Mouse (Mus musculus) hindbrain, embryonic 11.5 days (tissue): ENCODE data around the gene Frmd4a. TPM values are rescaled to one million over a fixed set of nuclear protein-coding genes. Genes with fewer than 3 reads are reported as not detected.

Experiments used
- ATAC-seq: fragments of 200-750 bp; cut with Nextera tagmentation; 2 replicates; pipeline ENCODE4 v1.8.0; 2017; ENCODE audit warnings: mild to moderate bottlenecking, moderate TSS enrichment, moderate library complexity; ENCODE audit not compliant: low FRiP score
- DNase-seq: peaks from one replicate; pipeline ENCODE4 v3.0.0-alpha.2; 2015; ENCODE audit warnings: low spot score
- H3K27ac ChIP-seq: fragments of 300-500 bp; sonication (generic); 2 replicates; pipeline ENCODE4 v1.5.1; 2014; ENCODE audit warnings: mild to moderate bottlenecking, low read depth, low read length
- H3K27me3 ChIP-seq: fragments of 300-500 bp; sonication (generic); 2 replicates; pipeline ENCODE4 v1.6.1; 2014; ENCODE audit warnings: mild to moderate bottlenecking, low read length, moderate library complexity, mixed read lengths; ENCODE audit not compliant: control insufficient read depth, insufficient read depth
- H3K36me3 ChIP-seq: fragments of 300-500 bp; sonication (generic); 2 replicates; pipeline ENCODE4 v1.6.1; 2014; ENCODE audit warnings: mild to moderate bottlenecking, low read length, moderate library complexity, mixed read lengths; ENCODE audit not compliant: control insufficient read depth, insufficient read depth
- H3K4me1 ChIP-seq: fragments of 300-500 bp; sonication (generic); replicated peaks from 2 replicates; pipeline ENCODE4 v1.6.1; 2014; ENCODE audit warnings: low read length, mixed read lengths; ENCODE audit not compliant: control insufficient read depth, insufficient read depth
- H3K4me2 ChIP-seq: fragments of 300-500 bp; sonication (generic); replicated peaks from 2 replicates; pipeline ENCODE4 v1.6.1; 2014; ENCODE audit warnings: mild to moderate bottlenecking, low read depth, low read length
- H3K4me3 ChIP-seq: fragments of 300-500 bp; sonication (generic); 2 replicates; pipeline ENCODE4 v1.5.1; 2014; ENCODE audit warnings: low read depth, low read length
- H3K9ac ChIP-seq: fragments of 300-500 bp; sonication (generic); 2 replicates; pipeline ENCODE4 v1.6.1; 2014; ENCODE audit warnings: low read depth, low read length
- H3K9me3 ChIP-seq: fragments of 300-500 bp; sonication (generic); 2 replicates; pipeline ENCODE4 v1.6.1; 2016; ENCODE audit warnings: low read length; ENCODE audit not compliant: control insufficient read depth
- WGBS: fragments of 180-500 bp; shearing (Covaris S2); extraction: QIAGEN DNeasy Blood & Tissue Kit; methylation state at CpG from one replicate; pipeline ENCODE4 v1.1.7; 2014; 5-methylcytosine and 5-hydroxymethylcytosine counted together
- polyA plus RNA-seq: library from polyadenylated mRNA; unstranded; fragments of >200 nt; fragmentation: Nextera tagmentation; extraction: Ambion mirVana; gene quantifications from 2 replicates; pipeline ENCODE4 v1.2.1, GENCODE M21; 2014

Frmd4a gene
- polyA plus RNA-seq, 1 experiment from 2014 or later, result 72.7 TPM

DNA sequence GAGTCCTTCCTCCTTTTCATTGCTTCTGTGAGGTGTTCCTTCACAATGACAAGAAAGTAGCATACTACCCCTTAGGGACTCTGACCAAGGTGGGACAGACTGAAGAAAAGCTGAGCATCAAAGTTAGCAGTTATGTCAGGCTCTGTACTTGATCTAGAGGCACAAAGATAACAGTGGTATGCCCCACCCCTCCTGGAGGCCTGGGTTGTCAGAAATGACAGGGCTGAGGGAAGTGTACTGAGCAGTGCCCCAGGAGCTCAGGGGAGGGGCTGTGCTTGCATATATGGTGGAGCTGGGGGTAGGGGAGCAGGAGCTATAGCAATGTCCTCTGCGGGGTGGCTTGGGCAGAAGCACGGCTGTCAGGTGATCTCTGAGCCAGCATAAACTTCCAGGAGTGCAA lies 477.0 kb downstream of the Frmd4a start:
- ATAC-seq (no peak), DNase-seq (no peak)
- Histone ChIP-seq H3K4me1 (no peaks in the 10 kb centered on the region; the same call in 1 of the 2 replicates), H3K4me2 (no peak overlapping the region), H3K9ac (no peak overlapping the region), H3K4me3 (no peak overlapping the region), H3K36me3 (no peaks in the 10 kb centered on the region), H3K27ac (no peak overlapping the region), H3K27me3 (no peaks in the 10 kb centered on the region), H3K9me3 (no peaks in the 10 kb centered on the region)
- WGBS, result 94% methylated on average over 2 of the region's 2 CpGs

DNA sequence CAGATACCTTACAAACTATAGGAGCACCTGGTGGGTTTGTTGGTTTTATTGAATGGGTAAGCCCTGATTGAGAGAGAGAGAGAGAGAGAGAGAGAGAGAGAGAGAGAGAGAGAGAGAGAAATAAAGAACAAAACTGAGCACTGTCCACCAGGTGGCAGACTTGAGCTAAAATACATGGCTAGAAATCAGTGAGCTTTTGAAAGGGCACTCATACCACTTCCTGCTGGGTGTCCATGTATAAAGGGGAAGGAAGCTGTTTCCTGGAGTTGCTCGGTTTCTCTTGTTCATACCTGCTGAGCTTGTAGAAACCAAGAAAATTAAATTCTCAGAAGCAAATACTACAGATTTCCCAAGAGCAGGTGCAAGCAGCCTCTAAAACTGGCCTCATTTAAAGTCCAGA lies 481.7 kb downstream of the Frmd4a start:
- Histone ChIP-seq H3K9me3 (no peaks in the 10 kb centered on the region), H3K4me3 (no peak overlapping the region), H3K27ac (no peak overlapping the region), H3K4me2 (no peak overlapping the region), H3K36me3 (no peaks in the 10 kb centered on the region), H3K9ac (no peak overlapping the region), H3K27me3 (no peaks in the 10 kb centered on the region), H3K4me1 (no peaks in the 10 kb centered on the region)
- 10% methylated on average over 1 of the region's 1 CpGs for WGBS
- ATAC-seq (no peak), DNase-seq (peak; percentile 83)

DNA sequence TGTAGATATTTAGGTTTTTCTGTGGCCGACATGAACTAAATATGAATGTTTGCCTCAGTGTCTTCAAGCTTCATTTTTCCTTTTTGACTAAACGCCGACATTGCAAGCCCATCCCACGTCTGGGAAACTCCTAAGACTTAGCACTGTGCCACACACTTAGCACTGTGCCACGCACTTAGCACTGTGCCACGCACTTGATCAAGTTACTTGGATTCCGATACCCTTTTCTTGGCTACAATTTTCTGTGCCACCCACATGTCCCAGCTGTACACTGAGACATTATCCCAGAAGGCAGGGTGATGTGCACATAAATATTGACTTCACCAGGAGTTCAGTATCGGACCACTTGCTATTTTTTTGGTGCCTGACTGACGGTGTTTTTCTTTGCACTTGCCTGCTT lies 482.4 kb downstream of the Frmd4a start:
- Histone ChIP-seq H3K4me1 (no peaks in the 10 kb centered on the region), H3K9ac (no peak overlapping the region), H3K27ac (no peak overlapping the region), H3K9me3 (no peaks in the 10 kb centered on the region), H3K4me2 (no peak overlapping the region), H3K4me3 (no peak overlapping the region), H3K36me3 (no peaks in the 10 kb centered on the region), H3K27me3 (no peaks in the 10 kb centered on the region)
- ATAC-seq (no peak), DNase-seq (no peak)
- WGBS, result 92% methylated on average over 9 of the region's 9 CpGs

DNA sequence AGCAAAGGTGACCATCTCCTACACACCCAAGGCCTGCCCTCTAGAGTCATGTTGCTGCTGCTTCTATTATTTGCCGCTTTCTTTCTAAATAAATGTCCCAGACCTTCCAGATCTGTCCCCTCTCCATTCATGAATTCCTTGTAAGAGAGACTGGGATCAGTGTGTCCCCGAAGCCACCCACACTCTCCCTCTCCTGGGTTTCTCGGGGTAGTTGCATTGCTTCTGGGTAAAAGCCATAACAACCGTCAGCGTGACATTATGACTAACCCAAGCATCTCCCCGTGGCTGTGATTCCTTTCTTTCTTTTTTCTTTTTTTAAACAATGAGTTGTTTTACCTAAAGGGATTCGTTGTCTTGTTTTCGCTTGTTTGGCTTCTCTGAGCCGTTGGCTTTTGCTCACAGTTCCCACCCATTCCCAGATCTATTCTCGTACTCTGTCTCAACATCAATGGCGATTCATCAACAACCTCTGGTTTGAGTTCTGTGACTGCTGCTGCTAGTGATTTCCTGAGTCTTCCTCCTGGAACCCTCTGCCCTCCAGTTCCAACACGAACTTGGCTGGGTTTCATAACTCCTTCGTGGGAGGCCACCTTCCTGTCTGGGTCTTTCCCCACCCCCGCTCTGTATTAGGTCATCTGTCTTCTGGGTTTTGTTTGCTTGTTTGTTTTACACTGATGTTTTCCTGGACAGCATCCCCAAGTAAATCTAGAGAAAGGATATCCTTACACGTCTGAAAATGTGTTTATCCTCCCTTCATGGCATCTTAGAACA lies 483.9 kb downstream of the Frmd4a start:
- no peak overlapping the region for H3K4me3 ChIP-seq
- ATAC-seq, result no peak
- H3K4me2 ChIP-seq, result no peak overlapping the region
- H3K36me3 ChIP-seq, result no peaks in the 10 kb centered on the region
- H3K27me3 ChIP-seq, result no peaks in the 10 kb centered on the region
- H3K27ac ChIP-seq, result no peak overlapping the region
- no peak overlapping the region for H3K9ac ChIP-seq
- H3K9me3 ChIP-seq, result no peaks in the 10 kb centered on the region
- no peaks in the 10 kb centered on the region for H3K4me1 ChIP-seq
- DNase-seq, result no peak
- WGBS, result 80% methylated on average over 15 of the region's 15 CpGs

DNA sequence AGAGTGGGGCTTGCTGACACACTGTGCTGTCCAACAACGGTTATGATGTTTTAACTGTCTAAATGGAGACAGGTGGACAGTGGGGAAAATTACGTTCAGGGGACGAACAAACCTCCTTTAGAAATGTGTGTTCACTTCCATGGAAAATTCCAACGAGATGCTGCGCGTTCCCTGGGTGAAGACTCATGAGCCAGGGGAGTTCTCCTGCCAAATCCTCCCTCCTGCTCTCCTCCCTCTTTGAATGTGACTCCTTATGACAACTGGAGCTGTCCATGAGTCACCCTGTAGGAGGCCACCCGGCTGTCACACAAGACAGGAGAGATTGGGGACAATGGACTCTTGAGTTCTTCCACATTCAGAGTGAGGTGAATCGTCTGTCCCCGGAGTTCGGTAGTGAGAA lies 486.9 kb downstream of the Frmd4a start:
- 87% methylated on average over 10 of the region's 10 CpGs for WGBS
- no peak for ATAC-seq
- no peak overlapping the region for H3K4me3 ChIP-seq
- H3K36me3 ChIP-seq, result no peaks in the 10 kb centered on the region
- H3K4me1 ChIP-seq, result no peaks in the 10 kb centered on the region
- no peak overlapping the region for H3K4me2 ChIP-seq
- H3K27ac ChIP-seq, result no peak overlapping the region
- no peaks in the 10 kb centered on the region for H3K9me3 ChIP-seq
- no peak for DNase-seq
- H3K27me3 ChIP-seq, result no peaks in the 10 kb centered on the region
- H3K9ac ChIP-seq, result no peak overlapping the region

DNA sequence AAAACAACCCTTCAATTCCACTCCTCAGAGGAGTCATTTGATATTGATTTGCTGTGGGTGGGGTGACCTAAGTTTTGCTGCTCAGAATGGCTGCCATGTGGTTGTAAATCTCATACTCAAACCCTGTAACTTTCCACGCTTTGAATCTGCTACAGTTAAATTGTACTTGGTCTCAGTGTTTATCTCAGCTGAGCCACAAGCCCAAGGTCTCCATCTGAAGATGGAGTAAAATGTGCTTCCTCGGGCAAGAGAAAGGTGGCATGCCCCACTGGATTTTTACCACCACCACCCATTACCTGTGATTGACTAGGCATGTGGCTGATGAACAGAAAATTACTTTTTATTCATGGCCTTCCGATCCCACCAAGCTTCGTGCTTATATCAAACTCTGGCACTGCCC lies 488.2 kb downstream of the Frmd4a start:
- H3K9ac ChIP-seq, result no peak overlapping the region
- H3K9me3 ChIP-seq, result no peaks in the 10 kb centered on the region
- H3K4me2 ChIP-seq, result no peak overlapping the region
- no peaks in the 10 kb centered on the region for H3K27me3 ChIP-seq
- H3K4me1 ChIP-seq, result no peaks in the 10 kb centered on the region
- ATAC-seq, result no peak
- 93% methylated on average over 4 of the region's 4 CpGs for WGBS
- H3K27ac ChIP-seq, result no peak overlapping the region
- no peak overlapping the region for H3K4me3 ChIP-seq
- DNase-seq, result no peak
- H3K36me3 ChIP-seq, result no peaks in the 10 kb centered on the region

DNA sequence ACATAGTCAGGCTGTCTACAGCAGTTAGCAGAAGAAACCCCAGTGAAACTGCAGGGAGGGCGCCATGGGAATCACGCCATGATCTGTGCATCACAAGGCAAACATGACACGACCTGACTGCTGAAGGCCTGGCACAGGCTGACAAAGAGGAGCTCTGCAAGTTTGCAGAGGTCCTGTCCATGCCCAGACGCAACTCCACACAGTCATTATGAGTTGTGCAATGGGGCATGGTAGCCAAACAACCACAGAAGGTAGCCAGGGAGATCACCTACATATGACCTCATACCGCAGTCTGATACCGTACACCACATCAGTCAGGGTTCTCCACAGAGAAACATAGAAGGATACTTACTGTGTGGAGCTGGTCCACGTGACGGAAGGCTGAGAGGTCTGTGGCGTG lies 489.1 kb downstream of the Frmd4a start:
- Histone ChIP-seq H3K9me3 (no peaks in the 10 kb centered on the region), H3K4me1 (no peaks in the 10 kb centered on the region), H3K4me3 (no peak overlapping the region), H3K36me3 (no peaks in the 10 kb centered on the region), H3K27me3 (no peaks in the 10 kb centered on the region), H3K4me2 (no peak overlapping the region), H3K27ac (no peak overlapping the region), H3K9ac (no peak overlapping the region)
- ATAC-seq (no peak), DNase-seq (no peak)
- 96% methylated on average over 9 of the region's 9 CpGs for WGBS

DNA sequence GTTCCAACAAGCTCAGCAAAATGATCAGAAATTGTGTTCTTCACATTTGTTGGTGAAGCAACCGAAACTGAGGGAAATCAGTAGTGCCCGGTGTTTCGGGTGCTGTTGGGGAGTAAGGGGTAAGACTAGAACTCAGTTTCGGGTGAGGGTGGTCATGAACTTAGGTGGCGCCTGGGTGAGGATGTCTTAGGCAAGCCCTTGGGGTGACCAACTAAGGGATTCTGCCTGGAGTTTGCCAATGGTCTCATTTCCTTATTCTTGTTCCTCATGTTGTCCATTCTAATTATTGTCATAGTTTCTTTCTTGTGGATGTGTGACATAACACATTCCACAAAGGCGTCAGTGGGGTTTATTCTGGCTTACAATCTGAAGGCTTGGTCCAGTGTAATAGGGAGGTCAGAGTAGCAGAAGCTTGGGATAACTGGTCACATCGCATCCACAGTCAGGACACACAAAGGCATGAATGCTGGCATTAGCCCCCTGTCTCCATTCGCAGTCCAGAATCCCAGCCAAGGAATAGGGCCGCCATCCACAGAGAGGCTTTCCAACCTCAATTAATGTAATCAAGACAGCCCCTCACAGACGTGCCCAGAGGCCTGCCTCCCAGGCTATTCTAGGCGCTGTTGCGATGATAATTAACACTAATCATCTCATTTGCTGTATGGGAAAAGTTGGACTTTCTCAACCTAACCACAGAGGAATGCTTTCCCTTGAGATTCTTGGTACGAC lies 490.5 kb downstream of the Frmd4a start:
- WGBS, result 91% methylated on average over 13 of the region's 13 CpGs
- DNase-seq, result no peak
- Histone ChIP-seq H3K4me3 (no peak overlapping the region), H3K27me3 (no peaks in the 10 kb centered on the region), H3K4me1 (no peaks in the 10 kb centered on the region), H3K4me2 (no peak overlapping the region), H3K36me3 (no peaks in the 10 kb centered on the region), H3K27ac (no peak overlapping the region), H3K9me3 (no peaks in the 10 kb centered on the region), H3K9ac (no peak overlapping the region)
- ATAC-seq, result no peak
